Mouse (Mus musculus) cerebellum, postnatal 36 days (tissue): ENCODE data around the gene Acads.
"Not testable (repeated sequence)": the region's sequence is repeated elsewhere in the genome, so short reads cannot be mapped to it uniquely, and the experiment has no call there.

Source experiments
- DNase-seq, 2 experiments: peaks; one replicate each; pipeline ENCODE4 v3.0.0; 2021 to 2022; ENCODE audit warnings: mixed read lengths in 2 of 2

The Acads gene

DNA sequence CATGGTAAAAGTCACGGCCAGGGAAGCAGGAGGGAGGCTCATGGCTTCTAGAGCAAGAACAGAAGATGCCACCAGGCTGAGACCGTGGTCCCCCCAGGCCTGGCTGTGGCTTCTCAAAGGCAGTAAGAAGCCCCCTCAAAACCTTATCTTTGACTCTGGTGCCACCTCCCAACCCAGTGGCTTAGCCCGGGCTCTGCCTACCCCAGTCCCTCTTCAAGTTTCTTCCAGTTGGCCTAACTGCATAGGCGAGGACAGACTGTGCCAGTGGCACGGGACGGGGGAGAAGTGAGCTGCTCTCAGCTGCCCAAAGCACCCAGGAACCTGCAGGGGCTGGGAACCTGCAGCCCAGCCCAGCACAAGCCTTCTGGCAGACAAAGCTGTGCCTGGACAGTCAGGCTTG lies 5.5 kb upstream of the Acads start:
- DNase-seq = no peak

DNA sequence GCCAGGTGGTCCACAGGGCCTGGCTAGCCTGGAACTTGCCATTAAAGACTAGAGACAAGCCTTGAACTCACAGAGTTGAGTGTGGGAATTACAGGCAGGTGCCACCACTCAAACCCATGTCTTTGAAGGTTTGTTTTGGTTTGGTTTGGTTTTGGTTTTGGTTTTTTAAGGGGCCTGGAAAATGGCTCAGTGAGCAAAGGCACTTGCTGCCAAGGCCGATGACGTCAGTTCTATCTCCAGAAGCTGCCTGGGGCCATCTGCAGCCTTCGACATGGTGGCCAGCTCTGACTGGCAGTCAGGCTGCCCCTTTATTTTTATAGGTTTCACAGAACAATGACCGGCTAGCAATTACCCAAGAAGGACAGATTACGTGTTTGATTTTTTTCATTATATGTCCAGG lies 1.8 kb upstream of the Acads start:
- peak; percentile 60 to 65 for DNase-seq

DNA sequence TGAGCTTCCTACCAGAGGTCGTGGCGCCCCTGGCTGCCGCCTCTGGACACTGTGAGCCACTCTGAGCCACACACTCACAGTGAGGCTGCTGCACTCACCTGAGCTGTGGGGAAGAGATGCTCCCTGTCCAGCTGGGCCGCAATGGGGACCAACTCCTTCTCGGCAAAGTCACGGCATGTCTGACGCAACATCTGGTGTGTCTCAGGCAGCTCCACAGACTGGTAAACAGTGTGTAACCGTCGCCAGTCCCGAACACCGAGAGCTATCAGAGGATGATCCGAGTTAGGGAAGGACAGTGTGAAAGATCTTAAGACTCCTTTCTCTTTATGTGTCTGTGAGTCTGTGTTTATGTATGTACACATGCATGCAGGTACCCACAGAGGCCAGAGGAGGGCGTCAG lies 1.7 kb downstream of the Acads start:
- no peak for DNase-seq

DNA sequence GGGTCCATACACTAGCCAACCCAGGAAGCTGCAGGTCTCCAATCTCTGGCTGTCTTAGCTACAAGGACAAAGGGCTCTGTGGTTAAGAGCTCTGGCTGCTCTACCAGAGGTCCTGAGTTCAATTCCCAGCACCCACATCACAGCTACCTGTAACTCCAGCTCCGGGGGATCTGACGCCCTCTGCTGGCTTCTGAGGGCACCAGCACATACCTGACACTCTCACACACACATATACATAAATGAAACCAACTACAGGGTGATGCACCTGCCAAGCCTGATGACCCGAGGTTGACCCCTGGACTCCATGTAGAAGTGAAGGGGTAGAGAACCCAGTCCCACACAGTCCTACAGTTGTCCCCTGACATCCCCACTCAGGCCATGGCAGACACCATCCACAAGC lies 2.7 kb downstream of the Acads start:
- no peak for DNase-seq

DNA sequence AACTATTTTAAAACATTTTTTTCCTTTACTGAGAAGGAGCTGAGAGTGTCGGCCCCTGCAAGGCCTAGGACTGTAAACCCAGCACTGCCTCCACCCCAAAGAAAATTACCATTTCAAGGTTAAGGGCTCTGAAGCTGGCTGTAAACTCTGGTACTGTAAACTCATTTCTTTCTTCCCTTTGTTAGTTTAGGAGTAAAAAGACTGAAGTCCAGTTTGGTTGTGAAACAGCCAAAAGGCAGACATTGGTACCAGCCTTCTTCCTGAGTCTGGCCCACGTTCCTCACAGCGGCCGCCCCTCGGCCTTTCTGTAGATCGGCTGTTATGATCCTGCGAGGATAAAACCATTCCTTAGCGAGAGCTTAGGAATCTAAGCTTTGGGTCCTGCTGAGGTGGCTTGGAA lies 4.6 kb downstream of the Acads start:
- DNase-seq = no peak

DNA sequence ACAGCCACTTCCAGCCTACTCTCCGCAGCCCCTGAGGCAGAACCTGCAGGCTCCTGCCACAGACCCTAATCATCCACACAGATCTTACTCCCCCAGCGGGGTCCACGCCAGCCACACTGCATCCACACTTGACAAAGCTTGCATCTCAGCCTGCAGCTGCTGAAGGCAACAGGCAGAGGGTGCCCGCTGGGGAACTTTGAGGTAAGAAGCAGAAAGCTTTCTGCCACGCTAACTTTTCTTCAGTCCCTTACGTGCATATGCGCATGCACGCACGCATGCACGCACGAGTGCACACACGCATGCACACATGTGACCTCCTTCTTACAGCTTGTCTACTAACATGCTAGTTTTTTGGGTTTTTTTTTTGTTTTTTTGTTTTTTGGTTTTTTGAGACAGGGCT lies 5.9 kb downstream of the Acads start:
- no peak for DNase-seq

DNA sequence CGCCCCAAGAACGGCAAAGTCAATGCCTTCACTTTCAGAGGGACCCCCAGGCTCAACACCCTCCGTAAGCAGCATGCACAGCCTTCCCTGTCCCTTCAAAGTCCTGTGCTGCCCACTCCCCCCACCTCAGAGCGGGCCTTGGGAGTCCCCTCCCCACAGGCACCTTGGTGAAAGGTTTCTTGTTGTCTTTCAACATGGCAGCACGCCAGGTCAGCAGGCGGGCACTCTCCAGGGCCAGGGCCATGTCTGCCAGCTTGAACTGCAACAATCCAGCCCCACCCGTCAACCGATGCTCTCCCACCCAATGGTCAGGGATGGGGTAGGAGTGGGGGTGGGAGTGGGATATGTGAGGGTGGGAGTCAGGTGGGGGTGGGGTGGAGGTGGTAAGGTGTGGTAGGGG lies 8.0 kb downstream of the Acads start:
- peak in 1 of 2 experiments; percentile 37 for DNase-seq

DNA sequence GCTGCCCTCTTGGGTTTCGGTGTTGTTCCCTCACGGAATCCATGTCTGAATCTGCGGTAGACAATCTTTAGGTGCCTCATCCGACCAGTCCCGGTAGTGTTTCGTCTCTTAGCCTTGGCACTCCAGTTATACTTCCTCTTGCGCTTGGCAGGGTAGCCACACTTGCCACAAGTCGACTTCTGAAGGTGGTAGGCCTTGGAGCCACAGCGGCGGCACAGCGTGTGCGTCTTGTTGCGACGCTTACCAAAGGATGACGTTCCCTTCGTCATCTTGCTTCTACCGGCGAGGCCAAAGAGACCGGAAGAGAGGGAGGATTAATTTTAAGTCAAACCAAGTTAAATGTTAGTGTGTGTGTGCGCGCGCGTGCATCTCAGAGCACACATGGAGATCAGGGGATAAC lies 15.9 kb downstream of the Acads start:
- not testable (repeated sequence) for DNase-seq

DNA sequence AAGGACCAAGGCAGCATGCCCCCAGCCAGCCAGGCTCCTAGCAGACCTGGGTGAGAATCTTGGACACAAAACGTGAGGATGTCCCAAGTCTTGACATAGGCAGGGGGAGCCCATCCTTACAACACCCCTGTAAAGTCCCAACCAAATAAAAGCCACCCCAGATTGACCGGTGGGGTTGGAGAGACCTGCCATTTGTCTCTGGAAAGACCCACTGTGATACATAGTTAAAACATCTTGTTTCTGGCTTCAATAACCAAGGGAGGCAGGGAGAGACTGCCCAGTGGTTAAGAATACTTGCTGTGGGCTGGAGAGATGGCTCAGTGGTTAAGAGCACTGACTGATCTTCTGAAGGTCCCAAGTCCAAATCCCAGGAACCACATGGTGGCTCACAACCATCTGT lies 16.9 kb downstream of the Acads start:
- DNase-seq = no peak

DNA sequence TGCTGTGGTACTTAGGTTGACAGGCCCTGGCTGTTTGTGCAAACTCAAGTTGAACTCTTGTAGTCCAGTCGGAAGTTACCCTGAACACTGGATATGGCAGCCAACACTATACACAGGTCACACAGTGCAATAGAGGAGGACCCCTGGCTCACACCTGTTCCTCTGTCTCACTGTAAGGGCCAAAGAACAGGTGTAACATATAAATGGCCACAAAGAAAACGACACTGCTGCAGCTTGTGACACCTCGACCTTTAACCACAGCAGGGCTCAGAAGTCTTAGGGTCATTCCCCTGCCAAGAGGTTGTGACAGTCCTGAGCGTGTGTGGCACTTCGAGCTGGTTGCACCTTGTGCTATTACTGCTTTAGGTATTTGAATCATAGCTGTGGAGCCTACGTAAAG lies 18.7 kb downstream of the Acads start:
- no peak for DNase-seq

DNA sequence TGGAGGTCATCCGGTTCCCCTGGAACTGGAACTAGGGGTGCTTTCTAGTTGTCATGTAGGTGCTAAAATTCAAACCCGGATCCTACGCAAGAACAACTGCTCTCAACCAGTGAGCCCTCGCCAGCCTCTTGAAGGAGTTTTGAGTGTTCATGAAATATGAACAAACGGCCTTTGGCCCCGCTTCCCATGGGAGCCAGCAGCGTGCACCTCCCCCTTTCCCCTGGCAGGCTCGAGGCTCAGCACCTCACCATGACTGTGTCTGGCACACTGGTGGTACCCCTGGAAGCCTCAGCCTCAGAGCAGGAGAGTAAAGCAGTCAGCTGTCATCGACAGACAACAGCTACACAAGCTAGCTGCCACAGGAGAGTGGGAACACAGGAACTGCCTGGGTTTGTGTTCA lies 19.2 kb downstream of the Acads start:
- no peak for DNase-seq

DNA sequence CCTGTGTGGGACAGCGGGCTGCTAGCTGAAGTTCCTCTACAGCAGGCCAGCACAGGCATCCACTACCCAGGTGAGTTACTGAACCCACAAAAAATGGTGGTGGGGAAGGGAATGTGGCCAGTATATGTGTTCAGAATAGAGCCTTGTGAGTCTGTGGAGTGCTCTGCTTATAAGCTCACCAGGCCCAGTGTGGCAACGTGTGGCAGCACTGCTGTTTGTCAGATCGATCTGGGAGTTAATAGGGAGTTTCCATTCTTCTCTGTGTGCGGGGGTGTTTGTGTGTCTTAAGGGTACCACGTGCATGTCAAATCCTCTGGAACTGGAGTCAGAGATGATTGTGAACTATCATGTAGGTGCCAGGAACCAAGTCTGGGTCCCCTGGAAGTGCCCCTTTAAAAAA lies 19.6 kb downstream of the Acads start:
- DNase-seq = no peak

DNA sequence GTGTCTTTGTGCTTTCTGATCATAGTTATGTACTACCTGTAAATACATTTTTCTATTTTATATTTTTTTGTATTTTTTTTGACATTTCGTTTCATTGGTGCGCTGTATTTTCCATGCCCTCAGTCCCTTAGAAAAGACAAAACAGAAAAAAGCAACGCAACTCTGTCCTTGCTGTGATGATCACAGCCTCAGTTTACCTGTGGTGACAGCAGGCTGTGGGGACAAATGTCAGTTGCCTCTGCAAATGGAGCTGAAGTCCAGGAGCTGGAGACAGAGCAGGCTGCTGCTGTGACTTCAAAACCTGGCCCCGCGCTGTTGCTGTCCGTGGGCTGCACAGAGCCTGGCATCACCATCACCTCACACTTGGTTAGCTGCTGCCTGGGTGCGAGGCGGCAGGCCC lies 21.0 kb downstream of the Acads start, which contains the start of gene Gm10401:
Gene Gm10401, minus strand, starts transcription at position 101 of the 400 bp plus-strand sequence.
- no peak for DNase-seq

DNA sequence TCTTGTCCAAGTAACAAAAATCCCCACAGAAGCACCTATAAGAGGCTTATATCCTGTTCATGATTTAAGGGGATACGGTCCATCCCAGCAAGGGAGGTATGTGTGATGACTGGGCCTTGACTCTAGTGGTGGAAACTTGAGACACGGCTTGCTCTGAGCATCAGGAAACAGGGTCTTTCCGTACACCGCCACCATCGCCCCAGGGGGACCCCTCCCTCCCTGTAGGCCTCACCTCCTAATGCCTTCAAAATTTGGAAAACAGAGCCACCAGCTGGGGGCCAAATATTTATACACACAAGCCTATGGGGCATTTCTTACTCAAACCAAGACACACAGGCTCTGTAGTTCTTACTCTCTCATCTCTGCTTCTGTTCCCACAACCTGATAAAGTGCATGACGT lies 27.4 kb downstream of the Acads start:
- DNase-seq = no peak

DNA sequence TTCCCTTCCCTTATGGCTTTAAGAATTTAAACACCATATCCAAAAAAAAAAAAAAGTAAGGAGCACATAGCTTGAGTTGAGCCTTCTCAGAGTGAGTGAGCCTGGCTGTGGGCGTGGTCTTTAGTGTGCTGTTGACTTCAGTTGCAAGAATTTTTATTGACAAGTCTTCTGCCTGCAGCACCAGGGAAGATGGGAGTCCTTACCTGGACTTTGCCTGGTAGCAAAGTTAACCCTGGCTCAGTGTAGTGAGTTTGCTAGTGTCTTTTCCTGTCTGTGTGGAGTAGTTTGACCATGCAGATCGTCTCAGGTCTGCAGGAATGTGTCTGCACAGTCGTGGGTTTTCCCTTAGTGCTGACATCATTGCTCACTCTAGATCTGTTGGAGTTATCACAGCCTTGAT lies 28.1 kb downstream of the Acads start:
- no peak for DNase-seq

DNA sequence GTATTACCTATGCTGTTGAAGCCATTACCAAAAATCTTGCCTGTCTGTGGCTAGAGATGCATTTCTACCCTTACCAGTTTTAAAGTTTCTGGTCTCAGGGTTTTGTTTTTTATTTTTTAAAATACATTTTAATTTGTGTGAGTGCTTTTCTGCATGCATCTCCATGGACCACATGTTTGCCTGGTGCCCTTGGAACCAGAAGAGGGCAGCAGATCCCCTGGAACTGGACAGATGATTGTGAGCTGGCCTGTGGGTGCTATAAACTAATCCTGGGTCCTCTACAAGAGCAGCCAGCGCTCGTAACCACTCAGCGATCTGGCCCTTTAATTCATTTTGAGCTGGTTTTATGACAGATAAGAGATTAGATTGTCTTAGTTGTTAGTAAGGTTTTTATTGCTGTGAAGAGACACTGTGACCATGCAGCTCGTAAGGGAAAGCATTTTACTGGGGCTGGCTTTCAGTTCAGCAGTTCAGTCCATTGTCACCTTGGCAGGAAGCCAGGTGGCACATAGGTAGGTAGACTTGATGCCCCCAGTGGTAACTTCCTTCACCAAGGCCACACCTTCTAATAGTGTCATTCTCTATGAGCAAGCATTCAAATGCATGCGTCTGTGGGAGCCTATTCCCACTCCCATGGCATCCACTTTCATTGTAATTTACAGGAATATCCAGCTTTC lies 29.4 kb downstream of the Acads start:
- no peak for DNase-seq

DNA sequence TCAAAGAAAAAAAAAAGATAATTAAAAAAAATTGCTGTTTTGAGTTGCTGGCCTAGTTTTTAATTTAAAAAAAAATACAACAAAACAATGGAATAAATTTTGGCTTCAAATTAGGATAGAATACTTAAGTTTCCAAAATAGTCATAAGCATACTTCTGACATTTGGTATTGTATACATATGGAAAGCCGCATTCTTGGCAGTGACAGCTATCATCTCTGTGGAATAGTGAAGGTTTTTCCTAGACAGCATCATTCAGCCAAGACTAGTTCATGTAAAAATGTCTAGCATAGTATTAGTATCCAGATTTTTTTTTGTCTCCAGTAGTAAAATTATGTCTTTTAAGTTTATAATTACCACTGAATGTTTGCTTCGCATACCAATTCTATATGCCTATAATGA lies 33.5 kb downstream of the Acads start:
- no peak for DNase-seq

DNA sequence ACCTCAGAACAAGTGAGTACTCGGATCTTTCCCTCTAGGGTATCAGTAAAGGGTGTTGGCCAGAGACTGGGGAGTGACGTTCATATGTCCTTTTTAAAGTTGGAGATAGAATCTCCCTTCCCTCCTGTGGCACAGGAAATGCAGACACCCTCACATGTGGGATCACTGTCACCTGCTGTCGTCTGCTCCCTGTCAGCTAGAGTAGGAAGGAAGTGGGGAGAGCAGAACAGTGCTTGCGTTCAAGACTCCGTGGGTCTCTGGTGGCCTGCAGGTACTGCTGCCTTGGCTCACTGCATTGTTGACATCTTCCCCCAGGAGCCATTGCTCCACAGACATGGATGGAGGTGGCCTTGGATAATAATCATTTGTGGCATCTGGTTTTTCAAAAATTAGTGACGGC lies 35.7 kb downstream of the Acads start:
- no peak for DNase-seq

DNA sequence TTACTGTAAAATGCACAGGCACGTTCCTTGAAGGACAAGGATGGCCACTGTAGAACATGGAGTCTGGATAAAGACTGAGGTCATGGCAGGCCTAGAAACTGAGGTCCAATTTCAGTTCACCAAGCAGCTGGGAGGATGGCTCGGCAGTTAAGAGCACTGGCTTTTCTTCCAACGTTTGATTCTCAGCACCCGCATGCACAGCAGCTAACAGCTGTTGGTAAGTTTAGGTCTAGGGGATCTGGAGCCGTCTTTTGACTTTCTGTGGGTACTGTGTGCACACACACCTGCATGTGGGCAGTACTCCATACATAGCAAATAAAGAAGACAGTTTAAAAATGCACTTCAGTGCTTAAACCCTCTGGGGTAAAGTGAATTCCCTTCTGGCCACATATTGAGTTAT lies 37.5 kb downstream of the Acads start:
- no peak for DNase-seq

DNA sequence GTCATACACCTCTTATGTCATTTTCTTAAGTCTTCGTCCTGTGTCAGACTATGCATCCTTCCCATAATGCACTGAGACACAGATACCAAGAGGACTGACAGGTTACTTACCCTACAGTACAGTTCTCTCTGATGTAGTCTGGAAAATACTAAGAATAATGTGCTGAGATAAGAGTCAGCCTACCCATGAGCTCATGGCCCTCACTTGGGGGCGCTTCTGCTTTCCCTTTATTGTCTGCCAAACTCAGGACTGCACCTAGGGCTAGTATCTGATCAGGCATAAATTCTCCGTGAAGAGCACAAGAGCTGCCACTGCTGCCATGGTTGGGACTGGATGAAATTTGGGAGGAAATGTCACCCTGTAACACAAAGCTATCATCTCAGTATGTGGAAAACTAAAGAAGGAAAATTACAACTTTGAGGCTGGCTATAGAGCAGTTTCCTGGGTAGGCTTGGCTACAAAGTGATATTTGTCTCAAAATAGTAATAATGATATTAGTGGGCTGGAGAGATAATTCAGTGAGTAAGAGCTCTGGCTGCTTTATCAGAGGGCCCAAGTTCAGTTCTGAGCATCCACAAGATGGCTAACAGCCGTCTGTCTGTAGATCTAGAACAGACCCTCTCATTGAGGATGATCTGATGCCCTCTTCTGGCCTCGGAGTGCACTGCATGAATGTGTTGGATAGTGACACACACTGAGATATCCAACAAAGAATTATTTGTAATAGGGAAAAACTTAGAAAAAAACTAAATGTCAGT lies 42.8 kb downstream of the Acads start:
- DNase-seq = peak; percentile 69 to 73

DNA sequence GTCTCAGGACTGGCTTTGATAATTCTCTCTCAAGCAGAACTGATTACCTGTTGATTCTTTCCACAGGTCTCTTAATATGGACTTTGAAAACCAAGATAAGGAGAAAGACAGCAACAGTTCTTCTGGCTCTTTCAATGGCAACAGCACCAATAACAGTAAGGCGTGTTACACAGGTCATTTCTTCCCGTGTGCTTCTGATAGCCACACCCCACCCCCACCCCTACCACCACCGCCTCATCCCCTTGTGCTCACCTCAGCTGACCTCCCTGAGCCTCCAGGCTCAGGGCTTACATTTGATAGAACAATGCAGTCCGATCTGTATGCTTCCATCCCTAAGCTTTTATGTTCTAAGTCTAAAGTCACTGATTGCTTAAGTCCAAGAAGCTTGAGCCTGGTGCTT lies 44.4 kb downstream of the Acads start:
- DNase-seq = no peak

DNA sequence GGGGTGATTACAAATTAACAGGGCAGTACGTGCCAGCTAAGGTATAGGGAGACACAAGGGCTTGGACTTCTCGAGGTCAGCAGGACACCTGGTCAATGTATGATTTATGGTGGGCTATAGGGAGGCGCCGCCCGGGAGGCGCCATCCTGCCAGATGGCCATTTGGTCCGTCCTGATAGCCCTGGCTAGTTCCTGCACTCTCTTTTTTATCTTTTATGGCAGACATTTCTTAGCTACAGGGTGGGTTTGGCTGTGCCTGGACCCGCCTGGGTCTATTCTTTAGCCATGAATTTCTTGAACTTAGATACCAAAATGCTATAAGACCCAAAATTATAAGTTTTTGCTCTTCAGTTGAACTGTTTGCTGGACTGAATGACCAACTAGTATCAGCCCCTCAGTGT lies 45.8 kb downstream of the Acads start:
- DNase-seq = not testable (repeated sequence)

DNA sequence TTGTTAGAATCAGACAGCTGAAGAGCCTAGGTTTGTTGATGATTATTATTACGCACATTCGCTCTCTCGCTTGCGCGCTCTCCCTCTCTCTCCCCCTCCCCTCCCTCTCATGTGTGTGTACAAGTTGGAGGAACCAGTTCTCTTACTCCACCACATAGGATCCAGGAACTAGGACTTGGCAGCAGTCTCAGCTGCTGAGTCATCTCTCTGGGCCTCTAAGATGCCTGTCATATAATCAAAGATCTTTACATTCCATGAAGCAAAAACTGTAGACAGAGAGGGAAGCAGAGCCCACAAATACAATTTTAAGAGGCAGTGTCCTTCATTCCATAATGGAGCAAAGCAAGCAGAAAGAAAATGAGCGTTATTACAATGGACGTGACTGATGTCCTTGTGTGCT lies 47.0 kb downstream of the Acads start:
- peak; percentile 19 to 43 for DNase-seq

DNA sequence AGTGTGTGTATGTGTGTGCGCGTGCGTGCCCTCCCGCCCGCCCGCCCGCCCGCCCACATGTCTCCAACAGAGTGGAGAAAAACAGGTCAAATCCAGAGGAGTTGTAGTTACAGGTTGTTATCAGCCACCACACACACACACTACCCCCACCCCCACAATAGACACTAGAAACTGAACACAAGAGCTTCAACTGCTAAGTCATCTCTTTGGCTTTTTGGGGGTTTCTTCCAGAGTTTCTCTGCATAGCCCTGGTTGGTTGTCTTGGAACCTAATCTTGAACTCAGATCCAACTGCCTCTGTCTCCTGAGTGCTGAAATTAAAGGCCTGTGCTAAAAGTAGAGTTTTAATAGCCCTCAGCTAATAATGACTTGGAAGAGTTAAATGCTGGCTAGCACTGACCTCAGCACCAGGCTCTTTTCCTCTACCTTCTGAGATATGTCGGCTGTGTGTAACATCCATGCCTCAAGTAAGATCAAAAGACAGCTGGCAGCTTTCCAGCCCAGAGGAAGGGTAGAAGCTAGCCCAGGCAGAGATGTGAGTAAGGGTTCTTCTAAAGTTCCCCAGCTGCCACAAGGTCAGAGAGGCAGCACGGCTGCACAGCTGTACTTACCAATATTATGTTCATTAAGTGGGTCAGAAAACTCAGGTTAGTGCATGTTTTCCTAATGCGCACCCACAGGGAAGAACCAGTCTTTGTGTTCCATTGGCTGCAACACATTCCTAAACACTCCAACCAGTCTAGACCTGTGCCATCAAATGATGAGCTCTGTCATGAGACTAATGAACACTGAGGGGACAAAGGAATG lies 47.8 kb downstream of the Acads start:
- no peak for DNase-seq
